Mouse (Mus musculus): ENCODE measurements at regions not wholly inside any gene's neighbourhood (a gene's known extent, or its start where the extent isn't known, plus 50 kb on each side); places are given as distances from the start of the nearest gene placed in this dataset.

- DNase-seq (ENCODE audit: low read depth, low spot score), result no peak
- TF ChIP-seq CHD2 (IDR thresholded peaks at IDR 0.05; ENCODE audit: low read depth, low read length), result no peak
- Histone ChIP-seq H3K4me3 (ENCODE audit: insufficient read depth in 1 of 2, low read depth in 1 of 2, low read length in 2 of 2, poor library complexity in 1 of 2, severe bottlenecking in 1 of 2) (no peak overlapping the region), H3K9me3 (ENCODE audit: control insufficient read depth, insufficient read depth, low read depth, low read length) (no peaks in the 10 kb centered on the region), H3K4me1 (ENCODE audit: control insufficient read depth in 2 of 2, insufficient read depth in 2 of 2, low read length in 2 of 2, poor library complexity in 1 of 2) (no peaks in the 10 kb centered on the region), H3K9ac (ENCODE audit: insufficient read depth, low read depth, low read length, poor library complexity, severe bottlenecking) (no peak overlapping the region), H3K36me3 (ENCODE audit: control insufficient read depth, insufficient read depth, low read length, poor library complexity, severe bottlenecking) (no peaks in the 10 kb centered on the region), H3K27ac (ENCODE audit: insufficient read depth, low read depth, low read length, poor library complexity, severe bottlenecking) (no peak overlapping the region)
- in situ Hi-C loops (cut with MboI; ENCODE audit: low sequenced_read_pairs in 2 of 2, unreplicated experiment in 2 of 2), result no loop called here
These were observed 1012.6 kb downstream of the Cdh8 start for GRCm38 (mm10) chr8:98403645-98404032.

GRCm38 (mm10) chr8:98402852-98403644 is 1013.2 kb downstream of the Cdh8 start:
- H3K9me3 ChIP-seq (ENCODE audit: control insufficient read depth, insufficient read depth, low read depth, low read length), result no peaks in the 10 kb centered on the region
- H3K9ac ChIP-seq (ENCODE audit: insufficient read depth, low read depth, low read length, poor library complexity, severe bottlenecking), result no peak overlapping the region
- in situ Hi-C loops (cut with MboI; ENCODE audit: low sequenced_read_pairs in 2 of 2, unreplicated experiment in 2 of 2), result no loop called here
- H3K4me3 ChIP-seq (ENCODE audit: insufficient read depth in 1 of 2, low read depth in 1 of 2, low read length in 2 of 2, poor library complexity in 1 of 2, severe bottlenecking in 1 of 2), result no peak overlapping the region
- no peak for DNase-seq (ENCODE audit: low read depth, low spot score)
- H3K36me3 ChIP-seq (ENCODE audit: control insufficient read depth, insufficient read depth, low read length, poor library complexity, severe bottlenecking), result no peaks in the 10 kb centered on the region
- H3K27ac ChIP-seq (ENCODE audit: insufficient read depth, low read depth, low read length, poor library complexity, severe bottlenecking), result no peak overlapping the region
- H3K4me1 ChIP-seq (ENCODE audit: control insufficient read depth in 2 of 2, insufficient read depth in 2 of 2, low read length in 2 of 2, poor library complexity in 1 of 2), result no peaks in the 10 kb centered on the region
- TF ChIP-seq ZNF384 (IDR thresholded peaks at IDR 0.05; ENCODE audit: low read depth, low read length), result no peak
- no peak for TF ChIP-seq CHD2 (IDR thresholded peaks at IDR 0.05; ENCODE audit: low read depth, low read length)
- TF ChIP-seq ZC3H11A (IDR thresholded peaks at IDR 0.05; ENCODE audit: borderline replicate concordance, low read depth, low read length), result no peak

GRCm38 (mm10) chr8:98381815-98382214 is 1034.5 kb downstream of the Cdh8 start:
- Histone ChIP-seq H3K4me3 (ENCODE audit: insufficient read depth in 1 of 2, low read depth in 1 of 2, low read length in 2 of 2, poor library complexity in 1 of 2, severe bottlenecking in 1 of 2) (no peak overlapping the region), H3K27ac (ENCODE audit: insufficient read depth, low read depth, low read length, poor library complexity, severe bottlenecking) (no peak overlapping the region), H3K36me3 (ENCODE audit: control insufficient read depth, insufficient read depth, low read length, poor library complexity, severe bottlenecking) (no peaks in the 10 kb centered on the region), H3K9ac (ENCODE audit: insufficient read depth, low read depth, low read length, poor library complexity, severe bottlenecking) (no peak overlapping the region), H3K4me1 (ENCODE audit: control insufficient read depth in 2 of 2, insufficient read depth in 2 of 2, low read length in 2 of 2, poor library complexity in 1 of 2) (no peaks in the 10 kb centered on the region; a peak in 1 of 4 replicates), H3K9me3 (ENCODE audit: control insufficient read depth, insufficient read depth, low read depth, low read length) (no peaks in the 10 kb centered on the region)
- in situ Hi-C loops (cut with MboI; ENCODE audit: low sequenced_read_pairs in 2 of 2, unreplicated experiment in 2 of 2), result no loop called here
- DNase-seq (ENCODE audit: low read depth, low spot score), result peak; percentile 13
- TF ChIP-seq ZC3H11A (IDR thresholded peaks at IDR 0.05; ENCODE audit: borderline replicate concordance, low read depth, low read length), result 0 out of 2 replicates have a peak, but pooled peaks have one; percentile 34
- no peak for TF ChIP-seq MAFK (IDR thresholded peaks at IDR 0.05; ENCODE audit: insufficient read depth, low read depth, low read length)

GRCm38 (mm10) chr8:98380387-98380786 is 1035.9 kb downstream of the Cdh8 start:
- Histone ChIP-seq H3K27ac (ENCODE audit: insufficient read depth, low read depth, low read length, poor library complexity, severe bottlenecking) (no peak overlapping the region), H3K9ac (ENCODE audit: insufficient read depth, low read depth, low read length, poor library complexity, severe bottlenecking) (no peak overlapping the region), H3K36me3 (ENCODE audit: control insufficient read depth, insufficient read depth, low read length, poor library complexity, severe bottlenecking) (no peaks in the 10 kb centered on the region), H3K9me3 (ENCODE audit: control insufficient read depth, insufficient read depth, low read depth, low read length) (no peaks in the 10 kb centered on the region), H3K4me3 (ENCODE audit: insufficient read depth in 1 of 2, low read depth in 1 of 2, low read length in 2 of 2, poor library complexity in 1 of 2, severe bottlenecking in 1 of 2) (no peak overlapping the region), H3K4me1 (ENCODE audit: control insufficient read depth in 2 of 2, insufficient read depth in 2 of 2, low read length in 2 of 2, poor library complexity in 1 of 2) (no peaks in the 10 kb centered on the region; a peak in 1 of 4 replicates)
- DNase-seq (ENCODE audit: low read depth, low spot score), result no peak
- in situ Hi-C loops (cut with MboI; ENCODE audit: low sequenced_read_pairs in 2 of 2, unreplicated experiment in 2 of 2), result no loop called here
- TF ChIP-seq HCFC1 (IDR thresholded peaks at IDR 0.05; ENCODE audit: borderline replicate concordance, insufficient read depth, low read length) (no peak), ZC3H11A (IDR thresholded peaks at IDR 0.05; ENCODE audit: borderline replicate concordance, low read depth, low read length) (no peak)

GRCm38 (mm10) chr8:98377743-98378142 is 1038.5 kb downstream of the Cdh8 start:
- DNase-seq (ENCODE audit: low read depth, low spot score), result peak; percentile 24
- in situ Hi-C loops (cut with MboI; ENCODE audit: low sequenced_read_pairs in 2 of 2, unreplicated experiment in 2 of 2), result no loop called here
- no peak for TF ChIP-seq MAFK (IDR thresholded peaks at IDR 0.05; ENCODE audit: insufficient read depth, low read depth, low read length)
- peak; percentile 42; the same call in 1 of the 2 replicates for TF ChIP-seq CHD2 (IDR thresholded peaks at IDR 0.05; ENCODE audit: low read depth, low read length)
- Histone ChIP-seq H3K4me3 (ENCODE audit: insufficient read depth in 1 of 2, low read depth in 1 of 2, low read length in 2 of 2, poor library complexity in 1 of 2, severe bottlenecking in 1 of 2) (no peak overlapping the region), H3K27ac (ENCODE audit: insufficient read depth, low read depth, low read length, poor library complexity, severe bottlenecking) (no peak overlapping the region), H3K9ac (ENCODE audit: insufficient read depth, low read depth, low read length, poor library complexity, severe bottlenecking) (no peak overlapping the region), H3K9me3 (ENCODE audit: control insufficient read depth, insufficient read depth, low read depth, low read length) (no peaks in the 10 kb centered on the region), H3K4me1 (ENCODE audit: control insufficient read depth in 2 of 2, insufficient read depth in 2 of 2, low read length in 2 of 2, poor library complexity in 1 of 2) (no peaks in the 10 kb centered on the region; a peak in 1 of 4 replicates), H3K36me3 (ENCODE audit: control insufficient read depth, insufficient read depth, low read length, poor library complexity, severe bottlenecking) (no peaks in the 10 kb centered on the region)

Data from ES-E14 (cell line).